Mouse (Mus musculus) CD8-positive naive resting alpha-beta T cell, adult 2 months (primary cell): Measurements from ENCODE around the gene Plxna1.

ENCODE experiments used
- DNase-seq, 2 experiments: peaks; one replicate each; pipeline ENCODE4 v3.0.0; 2022; ENCODE audit warnings: low read depth in 2 of 2, low spot score in 2 of 2

Plxna1 gene

GRCm38 (mm10) chr6:89362281-89363106 lies at the start of gene Plxna1:
Gene Plxna1, minus strand, starts transcription at chr6:89362620.
- DNase-seq: no peak

- DNase-seq: no peak
These were observed 46.6 kb upstream of the Plxna1 start for GRCm38 (mm10) chr6:89409041-89409440.

GRCm38 (mm10) chr6:89408259-89408658 lies 45.8 kb upstream of the Plxna1 start:
- no peak for DNase-seq

GRCm38 (mm10) chr6:89407247-89407889 lies 44.9 kb upstream of the Plxna1 start:
- no peak for DNase-seq

- DNase-seq: no peak
These were observed 42.5 kb upstream of the Plxna1 start for GRCm38 (mm10) chr6:89404964-89405363.

GRCm38 (mm10) chr6:89403257-89404225 lies 41.1 kb upstream of the Plxna1 start:
- DNase-seq: no peak

- DNase-seq: no peak
These were observed 40.0 kb upstream of the Plxna1 start for GRCm38 (mm10) chr6:89402406-89402805.

GRCm38 (mm10) chr6:89399564-89399963 lies 37.1 kb upstream of the Plxna1 start:
- DNase-seq: no peak

- DNase-seq: no peak
These were observed 35.5 kb upstream of the Plxna1 start for GRCm38 (mm10) chr6:89397919-89398318.

GRCm38 (mm10) chr6:89393820-89394219 lies 31.4 kb upstream of the Plxna1 start:
- DNase-seq: no peak

- DNase-seq: no peak
These were observed 29.8 kb upstream of the Plxna1 start for GRCm38 (mm10) chr6:89392213-89392612.

- no peak for DNase-seq
These were observed 27.4 kb upstream of the Plxna1 start for GRCm38 (mm10) chr6:89389771-89390170.

- no peak for DNase-seq
These were observed 24.5 kb upstream of the Plxna1 start for GRCm38 (mm10) chr6:89386956-89387355.

- no peak for DNase-seq
These were observed 22.3 kb upstream of the Plxna1 start for GRCm38 (mm10) chr6:89384699-89385098.

GRCm38 (mm10) chr6:89381851-89382250 lies 19.4 kb upstream of the Plxna1 start:
- no peak for DNase-seq

GRCm38 (mm10) chr6:89381172-89381571 lies 18.8 kb upstream of the Plxna1 start:
- DNase-seq: no peak

GRCm38 (mm10) chr6:89380751-89381150 lies 18.3 kb upstream of the Plxna1 start:
- DNase-seq: no peak

GRCm38 (mm10) chr6:89378264-89378663 lies 15.8 kb upstream of the Plxna1 start:
- no peak for DNase-seq

GRCm38 (mm10) chr6:89368812-89369211 lies 6.4 kb upstream of the Plxna1 start:
- DNase-seq: no peak

- DNase-seq: no peak
These were observed 1.9 kb upstream of the Plxna1 start for GRCm38 (mm10) chr6:89364342-89364741.

GRCm38 (mm10) chr6:89363107-89363451 lies 659 bp upstream of the Plxna1 start:
- no peak for DNase-seq
